Mouse (Mus musculus): ENCODE measurements at regions not wholly inside any gene's neighbourhood (a gene's known extent, or its start where the extent isn't known, plus 50 kb on each side); places are given as distances from the start of the nearest gene placed in this dataset.

GRCm38 (mm10) chr1:75983487-75983886 is 437.4 kb downstream of the Slc4a3 start:
- ATAC-seq (ENCODE audit: poor library complexity, severe bottlenecking): no peak

- ATAC-seq (ENCODE audit: poor library complexity, severe bottlenecking): no peak
Observed at GRCm38 (mm10) chr1:75988496-75988895, 442.4 kb downstream of the Slc4a3 start.

- no peak for ATAC-seq (ENCODE audit: poor library complexity, severe bottlenecking)
Observed at GRCm38 (mm10) chr1:75992039-75992438, 446.0 kb downstream of the Slc4a3 start.

- no peak for ATAC-seq (ENCODE audit: poor library complexity, severe bottlenecking)
Observed at GRCm38 (mm10) chr1:75997222-75997621, 451.2 kb downstream of the Slc4a3 start.

- ATAC-seq (ENCODE audit: poor library complexity, severe bottlenecking): no peak
Observed at GRCm38 (mm10) chr1:76001124-76001523, 455.1 kb downstream of the Slc4a3 start.

GRCm38 (mm10) chr1:76009601-76010000 is 463.5 kb downstream of the Slc4a3 start:
- ATAC-seq (ENCODE audit: poor library complexity, severe bottlenecking): no peak

DNA sequence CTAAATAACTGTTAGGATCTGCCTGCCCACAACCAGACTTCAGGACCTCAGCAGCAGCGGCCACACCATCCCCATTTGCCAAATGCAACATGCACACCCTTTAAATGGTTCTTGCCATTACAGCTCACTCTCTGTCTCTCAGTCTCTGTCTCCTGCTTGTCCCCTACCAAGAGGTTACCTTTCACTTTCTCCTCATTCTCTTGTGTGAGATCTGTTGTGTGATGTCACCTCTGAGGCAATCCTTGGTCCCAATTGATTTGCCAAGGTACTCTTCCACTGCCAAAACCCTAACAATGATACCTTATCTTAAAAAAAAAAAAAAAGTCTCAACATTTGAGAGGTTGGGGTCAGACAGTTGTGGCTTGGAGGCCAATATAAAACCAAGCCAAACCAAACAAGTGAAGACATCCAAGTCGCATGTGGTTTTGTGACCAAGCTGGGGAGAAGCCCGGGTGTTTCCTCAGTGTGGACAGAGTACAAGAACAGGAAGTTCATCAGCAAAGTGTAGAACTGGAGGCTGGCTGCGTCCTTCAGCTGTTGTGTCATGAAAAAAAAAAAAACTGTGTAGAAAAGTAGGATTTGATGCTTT is 464.2 kb downstream of the Slc4a3 start:
- ATAC-seq (ENCODE audit: poor library complexity, severe bottlenecking): no peak

- ATAC-seq (ENCODE audit: poor library complexity, severe bottlenecking): no peak
Observed at GRCm38 (mm10) chr1:76018588-76018987, 472.5 kb downstream of the Slc4a3 start.

DNA sequence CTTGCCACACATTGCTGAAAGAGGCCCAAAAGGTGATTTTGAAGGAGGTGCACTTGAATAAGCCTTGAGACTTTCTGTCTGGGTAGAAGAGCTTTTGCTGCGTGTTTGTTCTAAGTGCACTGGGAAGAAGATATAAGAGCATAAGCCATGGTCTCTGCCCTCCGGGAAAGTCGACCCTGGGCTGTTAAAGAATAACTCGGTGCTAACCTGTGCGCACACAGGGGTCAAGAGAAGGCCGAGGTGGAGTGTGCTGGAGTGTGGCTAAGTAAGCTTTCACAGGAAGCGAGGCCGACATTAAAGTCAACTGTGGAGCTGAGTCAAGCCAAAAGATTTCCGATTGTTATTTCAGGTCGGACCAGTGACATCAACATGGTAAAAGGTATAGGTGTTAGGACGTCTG is 473.0 kb downstream of the Slc4a3 start:
- ATAC-seq (ENCODE audit: poor library complexity, severe bottlenecking): no peak

DNA sequence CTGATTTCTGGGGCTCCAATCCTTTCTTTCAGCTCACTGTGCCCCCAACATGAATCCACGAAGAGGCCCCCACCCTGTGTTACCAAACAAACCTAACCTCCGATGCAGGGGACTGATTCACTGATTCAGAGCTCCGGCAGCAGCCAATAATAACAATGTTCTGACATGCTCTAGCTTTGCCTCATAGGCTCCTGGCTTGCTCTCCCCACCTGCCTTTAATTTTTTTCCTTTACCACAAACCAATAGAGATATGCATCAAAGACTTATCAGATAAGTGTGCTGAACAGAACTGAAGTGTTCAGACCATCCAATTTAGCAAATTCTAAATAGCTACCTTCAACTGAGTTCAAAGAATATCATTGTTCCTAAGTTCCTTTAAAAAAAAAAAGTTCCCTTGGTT is 478.6 kb downstream of the Slc4a3 start:
- ATAC-seq (ENCODE audit: poor library complexity, severe bottlenecking): no peak

DNA sequence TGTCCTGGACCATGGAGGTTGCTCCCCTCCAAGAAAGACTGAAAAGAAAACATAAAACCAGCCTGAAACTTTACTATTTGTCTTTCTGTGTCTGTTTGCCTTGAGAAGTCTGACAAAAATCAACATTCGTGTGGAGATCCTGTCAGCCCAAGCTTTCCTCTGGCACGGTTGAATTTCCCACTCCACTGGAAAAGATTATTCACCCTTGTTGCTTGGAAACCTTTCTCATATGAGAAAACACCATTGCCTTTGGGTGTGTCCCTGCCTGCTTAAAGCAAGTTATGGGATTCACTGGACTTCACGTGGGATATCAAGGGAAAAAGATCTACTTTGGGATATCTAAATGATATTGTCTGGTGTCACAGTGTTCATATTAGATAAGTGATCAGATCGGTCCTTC is 479.3 kb downstream of the Slc4a3 start:
- ATAC-seq (ENCODE audit: poor library complexity, severe bottlenecking): no peak

DNA sequence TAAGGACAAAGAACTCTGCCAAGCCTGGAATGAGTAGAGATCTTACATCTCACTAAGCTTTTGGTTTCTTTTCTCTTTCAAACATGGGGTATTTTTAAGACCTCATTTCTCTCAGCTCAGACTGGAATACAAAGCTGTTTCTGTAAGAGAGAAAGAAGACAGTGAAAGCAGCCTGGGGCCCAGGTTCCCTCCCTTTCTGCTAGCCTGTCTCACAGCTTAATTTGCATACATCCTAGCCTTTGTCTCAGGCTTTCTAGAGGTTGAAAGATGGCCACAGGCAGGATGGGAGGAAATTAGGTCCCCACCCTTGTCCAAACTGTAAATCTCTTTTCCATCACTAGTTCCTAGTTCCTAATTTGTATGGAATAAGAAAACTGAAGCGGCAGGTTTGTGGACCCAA is 483.0 kb downstream of the Slc4a3 start:
- ATAC-seq (ENCODE audit: poor library complexity, severe bottlenecking): no peak

DNA sequence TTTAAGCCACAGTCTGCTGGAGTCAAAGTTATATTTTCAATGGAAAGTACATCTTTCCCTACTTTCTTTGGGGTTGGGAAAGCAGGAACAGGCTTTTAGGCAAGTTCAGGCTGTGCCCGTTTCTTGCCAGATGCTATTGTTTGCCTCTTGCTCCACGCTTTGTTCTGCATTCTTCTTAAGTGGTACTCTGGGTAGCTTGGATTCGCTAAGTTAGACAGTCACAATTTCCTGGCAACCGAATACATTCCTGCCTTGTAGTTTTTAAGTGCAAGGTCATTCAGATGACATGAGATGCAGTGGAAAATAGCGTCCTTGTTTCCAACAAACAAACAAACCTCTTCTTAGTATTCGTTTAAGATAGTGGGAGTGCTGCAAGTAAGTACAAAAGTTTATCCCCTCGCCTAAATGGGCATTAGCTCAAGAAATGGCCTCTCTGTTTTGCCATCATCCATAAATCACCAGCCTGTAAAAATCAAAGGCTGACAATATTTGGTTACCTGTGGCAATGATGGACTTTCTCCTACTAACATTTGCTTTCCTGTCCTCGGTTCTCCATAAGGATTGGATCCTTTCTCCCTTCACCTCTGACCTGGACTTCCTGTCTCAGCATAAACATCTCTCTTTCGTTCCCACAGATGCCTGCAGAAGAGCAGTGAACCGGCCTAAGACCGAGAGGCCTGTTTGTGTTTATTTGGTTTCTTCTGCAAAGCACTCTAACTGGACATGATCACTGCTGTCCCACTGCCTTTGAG is 485.3 kb downstream of the Slc4a3 start:
- no peak for ATAC-seq (ENCODE audit: poor library complexity, severe bottlenecking)

DNA sequence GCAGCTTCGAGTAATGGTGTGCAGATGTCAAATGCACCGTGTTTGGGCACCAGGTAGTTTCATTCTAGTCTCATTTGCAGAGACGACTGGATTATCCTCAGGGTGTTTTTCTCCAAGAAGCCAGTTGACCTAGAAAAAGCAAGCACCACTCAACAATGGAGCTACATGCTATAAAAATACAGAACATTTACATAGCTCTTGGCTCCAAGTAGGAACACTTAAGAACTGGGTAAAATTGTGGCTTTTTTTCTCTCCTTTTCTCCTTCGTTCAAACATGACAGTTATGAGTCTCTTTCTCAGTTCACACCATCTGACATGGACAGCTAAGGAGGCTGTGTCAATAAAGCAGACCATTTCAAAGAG is 485.8 kb downstream of the Slc4a3 start:
- no peak for ATAC-seq (ENCODE audit: poor library complexity, severe bottlenecking)

- no peak for ATAC-seq (ENCODE audit: poor library complexity, severe bottlenecking)
Observed at GRCm38 (mm10) chr1:76032626-76033025, 486.6 kb downstream of the Slc4a3 start.

DNA sequence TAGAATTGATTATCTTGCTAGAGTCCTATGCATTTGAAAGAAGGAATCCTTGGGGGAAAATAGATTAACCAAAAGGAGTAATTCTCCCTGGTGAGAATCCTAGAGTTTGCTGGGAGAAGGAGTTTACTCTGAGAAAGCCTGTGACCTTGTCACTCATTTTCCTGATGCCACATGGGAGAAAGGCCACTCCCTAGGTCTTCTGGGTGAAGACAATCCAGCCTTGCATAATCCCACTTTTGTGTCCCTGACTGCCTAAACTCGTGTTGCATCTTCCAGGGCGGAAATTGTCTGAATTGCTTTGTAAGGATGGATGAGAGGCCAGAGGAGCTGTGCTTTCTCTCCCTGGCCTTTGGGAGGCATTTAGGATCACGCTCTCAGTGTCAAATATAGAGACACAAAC is 490.2 kb downstream of the Slc4a3 start:
- no peak for ATAC-seq (ENCODE audit: poor library complexity, severe bottlenecking)

GRCm38 (mm10) chr1:76039029-76039655 is 493.1 kb downstream of the Slc4a3 start:
- ATAC-seq (ENCODE audit: poor library complexity, severe bottlenecking): no peak

- ATAC-seq (ENCODE audit: poor library complexity, severe bottlenecking): no peak
Observed at GRCm38 (mm10) chr1:76039661-76040060, 493.6 kb downstream of the Slc4a3 start.

GRCm38 (mm10) chr1:76050264-76050663 is 504.2 kb downstream of the Slc4a3 start:
- ATAC-seq (ENCODE audit: poor library complexity, severe bottlenecking): no peak

DNA sequence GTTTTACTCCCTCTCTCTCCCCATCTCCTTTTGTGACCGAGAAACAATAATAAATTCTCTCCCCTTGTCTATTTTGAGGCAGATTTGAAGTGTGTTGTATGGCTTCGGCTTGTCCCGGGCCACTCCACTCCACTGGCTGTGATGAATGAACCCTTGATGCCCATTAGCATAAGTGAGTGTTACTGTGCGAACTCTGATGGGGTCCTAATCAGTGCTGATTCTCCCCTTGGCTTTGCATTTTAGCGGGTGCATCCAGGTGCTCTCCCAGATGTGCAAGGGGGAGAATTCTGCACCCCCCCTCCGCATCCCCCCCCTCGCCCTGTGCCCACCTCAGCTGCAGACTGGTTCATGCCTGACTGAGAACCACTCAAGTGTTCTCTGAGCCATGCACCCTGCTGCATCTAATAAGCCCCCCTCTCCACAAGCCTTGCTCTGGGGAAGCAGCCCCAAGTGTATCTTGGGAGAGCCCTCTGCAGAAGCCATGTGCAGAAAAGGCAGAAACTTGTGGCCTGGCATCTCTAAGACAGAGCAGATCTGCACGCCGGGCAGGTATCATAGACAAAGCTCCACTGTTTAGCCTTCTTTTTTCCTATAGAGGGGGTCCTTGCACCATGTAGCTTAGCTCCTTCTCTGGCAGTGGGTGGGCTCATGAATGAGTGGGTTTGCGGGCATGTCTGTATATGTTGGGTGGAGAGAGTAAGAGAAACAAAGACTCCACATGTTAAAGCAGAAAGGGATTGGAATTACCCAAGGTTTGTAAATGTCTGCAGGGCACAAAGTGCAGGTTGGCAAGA is 507.5 kb downstream of the Slc4a3 start:
- no peak for ATAC-seq (ENCODE audit: poor library complexity, severe bottlenecking)

GRCm38 (mm10) chr1:76065783-76066182 is 519.7 kb downstream of the Slc4a3 start:
- no peak for ATAC-seq (ENCODE audit: poor library complexity, severe bottlenecking)
